Mouse (Mus musculus): ENCODE data around the gene Adcy3.

GRCm38 (mm10) chr12:4237481-4237880, 104.6 kb downstream of the Adcy3 start:
- no peak for TF ChIP-seq POLR2A (IDR thresholded peaks at IDR 0.05; ENCODE audit: low read depth, low read length)
- TF ChIP-seq CTCF (conservative IDR thresholded peaks at IDR 0.05; ENCODE audit: insufficient read depth, insufficient read length, low read depth, low read length), result no peak

Data from kidney, adult 2 months (tissue).